Mouse (Mus musculus) midbrain, postnatal 0 days (tissue): ENCODE data around the gene Fbxo36. TPM values are rescaled to one million over a fixed set of nuclear protein-coding genes. Genes with fewer than 3 reads are reported as not detected.

Source experiments
- ATAC-seq: fragments of 200-750 bp; cut with Nextera tagmentation; 2 replicates; pipeline ENCODE4 v1.8.0; 2017; ENCODE audit warnings: moderate number of reproducible peaks, mild to moderate bottlenecking, moderate TSS enrichment, moderate library complexity; ENCODE audit not compliant: low FRiP score
- DNase-seq: peaks from one replicate; pipeline ENCODE4 v3.0.0-alpha.2; 2015; ENCODE audit warnings: low spot score
- H3K27ac ChIP-seq: fragments of 300-500 bp; sonication (generic); 2 replicates; pipeline ENCODE4 v1.5.1; 2014; ENCODE audit warnings: low read depth, mild to moderate bottlenecking, low read length, mixed read lengths
- H3K27me3 ChIP-seq: fragments of 300-500 bp; sonication (generic); 2 replicates; pipeline ENCODE4 v1.6.1; 2014; ENCODE audit warnings: low read length, control low read depth, mixed read lengths; ENCODE audit not compliant: insufficient read depth
- H3K36me3 ChIP-seq: fragments of 300-500 bp; sonication (generic); 2 replicates; pipeline ENCODE4 v1.6.1; 2014; ENCODE audit warnings: low read length, control low read depth, mixed read lengths; ENCODE audit not compliant: insufficient read depth
- H3K4me1 ChIP-seq: fragments of 300-500 bp; sonication (generic); 2 replicates; pipeline ENCODE4 v1.6.1; 2014; ENCODE audit warnings: mild to moderate bottlenecking, control low read depth, antibody characterized with exemption, low read length, mixed read lengths; ENCODE audit not compliant: insufficient read depth
- H3K4me2 ChIP-seq: fragments of 300-500 bp; sonication (generic); 2 replicates; pipeline ENCODE4 v1.6.1; 2014; ENCODE audit warnings: low read depth, mild to moderate bottlenecking, low read length, mixed read lengths; ENCODE audit not compliant: poor library complexity, severe bottlenecking
- H3K4me3 ChIP-seq: fragments of 300-500 bp; sonication (generic); 2 replicates; pipeline ENCODE4 v1.5.1; 2014; ENCODE audit warnings: low read depth, mild to moderate bottlenecking, low read length, moderate library complexity
- H3K9ac ChIP-seq: fragments of 300-500 bp; sonication (generic); replicated peaks from 2 replicates; pipeline ENCODE4 v1.6.1; 2014; ENCODE audit warnings: mild to moderate bottlenecking, low read length, moderate library complexity, mixed read lengths; ENCODE audit not compliant: poor library complexity, severe bottlenecking
- H3K9me3 ChIP-seq: fragments of 300-500 bp; sonication (generic); 2 replicates; pipeline ENCODE4 v1.6.1; 2016; ENCODE audit warnings: low read length, control low read depth
- CTCF ChIP-seq: IDR thresholded peaks from 2 replicates; pipeline ENCODE4 v1.5.1; 2016; ENCODE audit warnings: antibody characterized with exemption, mild to moderate bottlenecking
- WGBS: fragments of 180-500 bp; shearing (Covaris S2); extraction: QIAGEN DNeasy Blood & Tissue Kit; methylation state at CpG from one replicate; pipeline ENCODE4 v1.1.7; 2014; 5-methylcytosine and 5-hydroxymethylcytosine counted together
- polyA plus RNA-seq: library from polyadenylated mRNA; unstranded; fragments of >200 nt; fragmentation: Nextera tagmentation; extraction: Ambion mirVana; gene quantifications from 2 replicates; pipeline ENCODE4 v1.2.1, GENCODE M21; 2015
- total RNA-seq: library from RNA; depleted of rRNA; stranded (reverse); fragments of >200 nt; gene quantifications from 2 replicates; pipeline ENCODE4 v1.2.3, GENCODE M21; 2014

Fbxo36 gene
- total and polyA plus RNA-seq, 2 experiments from 2014 or later: 2.6 to 7.4 TPM

DNA sequence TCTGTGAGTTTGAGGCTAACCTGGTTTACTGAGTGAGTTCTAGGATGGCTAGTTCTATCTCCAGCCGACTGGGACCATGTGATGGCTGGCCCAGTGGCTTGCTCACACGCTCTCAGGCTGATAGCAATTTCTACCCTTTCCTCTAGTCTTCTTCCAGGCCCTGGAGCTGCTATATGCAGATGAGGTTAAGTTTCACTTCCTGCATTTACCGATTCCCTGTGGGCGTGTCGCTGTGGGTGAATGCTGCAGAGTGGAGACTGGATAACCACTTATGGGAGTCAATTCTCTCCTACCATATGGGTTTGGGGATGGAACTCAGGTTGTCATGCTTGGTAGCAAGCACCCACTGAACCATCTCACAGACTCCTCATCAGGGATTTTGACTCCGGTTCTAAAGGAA, 84.5 kb downstream of the Fbxo36 start:
- H3K27ac ChIP-seq: no peak overlapping the region
- DNase-seq (no peak), ATAC-seq (no peak)
- 85% methylated on average over 6 of the region's 6 CpGs for WGBS
- H3K4me3 ChIP-seq: no peak overlapping the region
- no peaks in the 10 kb centered on the region for H3K27me3 ChIP-seq
- no peaks in the 10 kb centered on the region for H3K9me3 ChIP-seq
- no peak overlapping the region for H3K9ac ChIP-seq
- peaks cover 14% of the 10 kb centered on the region for H3K36me3 ChIP-seq
- H3K4me1 ChIP-seq: no peaks in the 10 kb centered on the region
- no peak overlapping the region for H3K4me2 ChIP-seq
- no peak for TF ChIP-seq CTCF

DNA sequence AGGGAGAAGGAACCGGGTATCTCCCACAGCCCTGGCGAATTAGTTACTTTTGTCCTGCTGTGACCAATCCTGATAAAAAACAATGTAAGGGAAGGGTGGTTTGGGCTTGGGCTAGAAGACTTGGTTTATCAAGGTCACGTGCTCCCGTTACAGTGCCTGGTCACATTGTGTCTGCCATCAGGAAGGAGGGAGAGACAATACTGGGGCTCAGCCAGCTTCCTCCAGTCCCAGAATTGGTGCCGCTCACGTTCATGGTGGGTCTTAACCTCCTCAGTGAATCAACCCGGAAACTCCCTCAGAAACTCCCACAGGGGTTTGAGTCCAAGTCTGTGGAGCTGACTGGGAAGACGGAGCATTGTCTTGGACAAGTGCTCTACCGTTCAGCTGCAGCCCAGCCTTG, 86.0 kb downstream of the Fbxo36 start:
- Histone ChIP-seq H3K27me3 (no peaks in the 10 kb centered on the region), H3K9me3 (no peaks in the 10 kb centered on the region), H3K9ac (no peak overlapping the region), H3K4me3 (no peak overlapping the region), H3K27ac (no peak overlapping the region), H3K4me1 (no peaks in the 10 kb centered on the region), H3K4me2 (no peak overlapping the region), H3K36me3 (peaks cover 11% of the 10 kb centered on the region)
- WGBS: 70% methylated on average over 9 of the region's 9 CpGs
- ATAC-seq (no peak), DNase-seq (no peak)
- no peak for TF ChIP-seq CTCF

GRCm38 (mm10) chr1:84933472-84934150, 94.0 kb downstream of the Fbxo36 start:
- ATAC-seq (no peak), DNase-seq (peak; percentile 87)
- Histone ChIP-seq H3K27ac (peak overlapping the region; percentile 99), H3K9ac (peak overlapping the region; percentile 97), H3K9me3 (no peaks in the 10 kb centered on the region), H3K4me3 (peak overlapping the region; percentile 77), H3K27me3 (no peaks in the 10 kb centered on the region), H3K36me3 (0 out of 2 replicates have a peak, but pooled peaks cover 3% of the 10 kb centered on the region), H3K4me1 (no peaks in the 10 kb centered on the region), H3K4me2 (peak overlapping the region; percentile 51)
- 8% methylated on average over 22 of the region's 22 CpGs for WGBS
- peak; percentile 90 for TF ChIP-seq CTCF

GRCm38 (mm10) chr1:84934151-84934502, 94.5 kb downstream of the Fbxo36 start:
- no peak for TF ChIP-seq CTCF
- Histone ChIP-seq H3K9me3 (no peaks in the 10 kb centered on the region), H3K27ac (peak overlapping the region; percentile 99), H3K9ac (peak overlapping the region; percentile 97), H3K4me2 (peak overlapping the region; percentile 51), H3K36me3 (no peaks in the 10 kb centered on the region), H3K27me3 (no peaks in the 10 kb centered on the region), H3K4me1 (no peaks in the 10 kb centered on the region), H3K4me3 (peak overlapping the region; percentile 77)
- under 1% methylated on average over 12 of the region's 12 CpGs for WGBS
- DNase-seq (peak; percentile 38), ATAC-seq (no peak)

DNA sequence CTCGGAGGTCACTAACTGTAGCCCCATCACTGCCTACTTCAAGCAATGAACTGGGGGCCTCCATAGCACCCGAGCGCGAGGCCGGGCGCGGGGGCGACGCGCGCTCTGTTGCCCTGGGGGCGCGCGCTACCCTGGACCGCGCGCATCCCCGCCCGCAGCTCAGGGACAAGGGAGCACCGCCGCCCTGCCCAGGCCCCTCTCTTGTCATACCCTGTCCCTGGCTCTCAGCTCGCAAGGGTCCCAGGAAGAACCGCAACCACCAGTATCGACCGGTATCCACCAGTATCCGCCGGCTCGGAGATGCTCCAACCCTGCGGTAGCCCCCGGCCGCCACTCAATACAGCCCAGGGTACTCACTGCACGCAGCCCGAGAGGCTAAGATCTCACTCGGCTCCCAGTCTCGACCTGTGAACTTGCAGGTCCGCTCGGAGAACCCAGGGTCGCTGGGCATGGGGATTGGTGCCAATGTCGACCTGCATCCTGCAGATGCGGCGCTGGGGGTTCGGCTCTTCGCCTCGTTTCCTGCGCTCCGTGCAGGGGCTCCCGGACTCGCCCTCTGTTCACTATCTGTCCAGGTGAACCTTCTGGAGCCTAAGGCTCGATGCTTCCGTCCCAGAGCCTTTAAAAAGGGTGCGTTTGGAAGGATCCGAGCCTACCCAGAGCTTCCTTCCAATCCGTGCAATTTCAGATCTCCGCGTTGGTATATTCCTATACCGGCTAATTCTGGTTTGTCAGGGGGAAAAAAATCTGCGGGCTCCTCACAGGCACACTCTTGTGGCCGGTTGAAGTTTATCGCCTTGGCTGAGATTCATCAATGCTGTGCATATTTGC, 95.1 kb downstream of the Fbxo36 start, which contains the start of gene Slc16a14:
TSS of gene Slc16a14 (minus strand) at position 632 of the 831 bp plus-strand sequence.
- no peaks in the 10 kb centered on the region for H3K9me3 ChIP-seq
- H3K9ac ChIP-seq: peak within 1 kb of the TSS; percentile 97
- DNase-seq (peak; percentile 91), ATAC-seq (peak; percentile 92)
- H3K27ac ChIP-seq: peak within 1 kb of the TSS; percentile 99
- no peaks in the 10 kb centered on the region for H3K36me3 ChIP-seq
- H3K4me2 ChIP-seq: peak within 1 kb of the TSS; percentile 51
- H3K4me1 ChIP-seq: no peaks in the 10 kb centered on the region
- H3K27me3 ChIP-seq: no peaks in the 10 kb centered on the region
- H3K4me3 ChIP-seq: peak within 1 kb of the TSS; percentile 77
- WGBS: under 1% methylated on average over 59 of the region's 59 CpGs
- TF ChIP-seq CTCF: peak; percentile 69

- ATAC-seq: no peak
- H3K9ac ChIP-seq: no peak overlapping the region
Measured at GRCm38 (mm10) chr1:84935668-84936067, 96.0 kb downstream of the Fbxo36 start.

More at GRCm38 (mm10) chr1:84935668-84936067, 96.0 kb downstream of the Fbxo36 start:
- H3K27ac ChIP-seq: 0 out of 2 replicates have a peak overlapping the region, but pooled peaks have one; percentile 99
- no peaks in the 10 kb centered on the region for H3K36me3 ChIP-seq
- H3K27me3 ChIP-seq: no peaks in the 10 kb centered on the region
- H3K9me3 ChIP-seq: no peaks in the 10 kb centered on the region
- H3K4me2 ChIP-seq: peak overlapping the region; percentile 51
- no peak for TF ChIP-seq CTCF
- no peaks in the 10 kb centered on the region for H3K4me1 ChIP-seq
- peak; percentile 53 for DNase-seq
- 60% methylated on average over 9 of the region's 9 CpGs for WGBS
- peak overlapping the region; percentile 77 for H3K4me3 ChIP-seq
